Mouse (Mus musculus): ENCODE results near the gene Psip1. TPM values are rescaled to one million over a fixed set of nuclear protein-coding genes. Genes with fewer than 3 reads are reported as not detected.

The Psip1 gene
- total and polyA plus RNA-seq, 3 experiments: 8.2 to 18.1 (median 17.1) TPM

DNA sequence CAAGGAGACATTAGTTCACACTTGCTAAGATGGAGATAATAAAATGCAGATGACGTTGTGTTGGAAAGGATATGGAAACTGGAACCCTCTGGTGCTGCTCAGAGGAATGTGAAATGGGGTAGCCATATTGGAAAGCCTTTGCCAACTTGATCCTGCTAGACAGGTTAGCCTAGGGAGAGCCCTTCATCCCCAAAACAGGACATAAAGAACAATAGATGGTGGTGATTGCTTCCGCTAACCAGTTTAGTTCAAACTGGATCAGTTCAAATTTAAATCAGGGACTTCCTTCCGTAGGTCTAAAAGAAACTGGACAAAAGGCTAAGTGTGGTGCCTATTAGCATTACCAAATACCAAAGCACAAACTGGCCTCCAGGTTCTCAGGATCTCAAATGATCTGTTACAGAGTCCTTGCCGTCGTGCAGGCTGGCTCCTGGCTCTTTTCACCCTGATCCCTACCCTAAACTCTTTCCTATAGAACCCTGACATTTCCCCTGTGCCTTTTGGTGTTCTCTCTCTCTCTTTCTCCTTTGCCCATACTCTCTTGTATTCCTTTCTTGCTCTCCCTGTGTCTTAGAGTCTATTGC lies 71.9 kb downstream of the Psip1 start:
- 77% methylated on average over 5 of the region's 5 CpGs for WGBS
- H3K4me3 ChIP-seq: no peak overlapping the region
- peaks cover 3% of the 10 kb centered on the region; the same call in 1 of the 2 replicates for H3K4me1 ChIP-seq (ENCODE audit: control insufficient read depth, insufficient read depth, low read length)
- intact Hi-C loops (cut with DNase I): no loop called here
- no peaks in the 10 kb centered on the region for H3K27me3 ChIP-seq (ENCODE audit: control insufficient read depth, insufficient read depth, low read length)
- no peak for DNase-seq
- no peak overlapping the region; the same call in 1 of the 2 replicates for H3K27ac ChIP-seq
- H3K36me3 ChIP-seq (ENCODE audit: control insufficient read depth, insufficient read depth, low read length): peaks cover 9% of the 10 kb centered on the region
- no peak overlapping the region for H3K9ac ChIP-seq (ENCODE audit: low read depth, low read length)
- no peak for TF ChIP-seq CTCF (IDR thresholded peaks at IDR 0.05)
- no peak for TF ChIP-seq POLR2A (IDR thresholded peaks at IDR 0.05; ENCODE audit: insufficient read depth, low read depth, low read length)
- TF ChIP-seq EP300 (IDR thresholded peaks at IDR 0.05; ENCODE audit: insufficient read depth, low read depth, low read length): no peak
- peaks cover 2% of the 10 kb centered on the region; the same call in 1 of the 2 replicates for H3K79me2 ChIP-seq (replicated peaks; ENCODE audit: control insufficient read depth, insufficient read depth, low read length)

DNA sequence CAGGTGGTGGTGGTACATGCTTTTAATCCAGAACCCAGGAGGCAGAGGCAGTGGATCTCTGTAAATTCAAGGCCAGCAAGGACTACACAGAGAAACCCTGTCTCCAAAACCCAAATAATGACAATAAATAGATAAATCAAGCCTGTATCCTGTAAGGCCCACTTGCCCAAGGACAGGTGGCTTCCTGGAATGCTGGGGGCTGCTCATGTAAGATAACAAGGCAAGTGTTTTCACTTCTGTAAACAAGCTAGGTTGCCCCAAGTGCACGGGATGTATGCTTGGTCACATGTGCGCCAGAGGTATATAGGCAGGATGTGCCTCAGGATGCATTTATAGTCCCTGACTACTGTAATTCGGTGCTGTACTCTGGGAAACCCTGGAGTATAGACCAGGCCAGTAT lies 74.2 kb downstream of the Psip1 start:
- no peak overlapping the region for H3K4me3 ChIP-seq
- H3K27ac ChIP-seq: no peak overlapping the region
- WGBS: 61% methylated on average over 3 of the region's 3 CpGs
- no peaks in the 10 kb centered on the region for H3K79me2 ChIP-seq (replicated peaks; ENCODE audit: control insufficient read depth, insufficient read depth, low read length)
- intact Hi-C loops (cut with DNase I): no loop called here
- no peak for DNase-seq
- H3K9ac ChIP-seq (ENCODE audit: low read depth, low read length): no peak overlapping the region
- H3K27me3 ChIP-seq (ENCODE audit: control insufficient read depth, insufficient read depth, low read length): no peaks in the 10 kb centered on the region
- peaks cover 2% of the 10 kb centered on the region; the same call in 1 of the 2 replicates for H3K36me3 ChIP-seq (ENCODE audit: control insufficient read depth, insufficient read depth, low read length)
- no peak for TF ChIP-seq POLR2A (IDR thresholded peaks at IDR 0.05; ENCODE audit: insufficient read depth, low read depth, low read length)
- no peak for TF ChIP-seq EP300 (IDR thresholded peaks at IDR 0.05; ENCODE audit: insufficient read depth, low read depth, low read length)
- no peak for TF ChIP-seq CTCF (IDR thresholded peaks at IDR 0.05)
- no peaks in the 10 kb centered on the region for H3K4me1 ChIP-seq (ENCODE audit: control insufficient read depth, insufficient read depth, low read length)

DNA sequence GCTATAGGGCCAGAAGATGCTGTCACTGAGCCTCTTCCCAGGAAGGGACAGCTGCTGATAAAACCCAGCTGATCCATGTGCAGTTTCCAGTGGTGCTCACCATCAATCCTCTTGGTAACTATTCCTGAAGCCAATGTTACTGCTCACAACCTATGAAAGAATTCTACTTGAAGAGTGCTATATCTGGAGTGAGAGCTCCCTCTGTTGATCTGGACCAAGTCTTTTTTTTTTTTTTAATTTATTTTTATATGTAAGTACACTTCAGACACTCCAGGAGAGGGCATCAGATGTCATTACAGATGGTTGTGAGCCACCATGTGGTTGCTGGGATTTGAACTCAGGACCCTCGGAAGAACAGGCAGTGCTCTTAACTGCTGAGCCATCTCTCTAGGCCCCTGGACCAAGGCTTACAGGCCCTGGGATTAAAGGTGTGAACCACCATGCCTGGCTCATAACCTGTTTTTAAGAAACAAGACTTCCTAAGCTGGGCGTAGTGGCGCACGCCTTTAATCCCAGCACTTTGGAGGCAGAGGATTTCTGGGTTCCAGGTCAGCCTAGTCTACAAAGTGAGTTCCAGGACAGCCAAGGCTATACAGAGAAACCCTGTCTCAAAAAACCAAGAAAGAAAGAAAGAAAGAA lies 76.3 kb downstream of the Psip1 start:
- Histone ChIP-seq H3K36me3 (ENCODE audit: control insufficient read depth, insufficient read depth, low read length) (no peaks in the 10 kb centered on the region), H3K4me3 (no peak overlapping the region), H3K79me2 (replicated peaks; ENCODE audit: control insufficient read depth, insufficient read depth, low read length) (no peaks in the 10 kb centered on the region), H3K4me1 (ENCODE audit: control insufficient read depth, insufficient read depth, low read length) (no peaks in the 10 kb centered on the region), H3K27ac (no peak overlapping the region), H3K9ac (ENCODE audit: low read depth, low read length) (no peak overlapping the region), H3K27me3 (ENCODE audit: control insufficient read depth, insufficient read depth, low read length) (no peaks in the 10 kb centered on the region)
- TF ChIP-seq CTCF (IDR thresholded peaks at IDR 0.05) (peak; percentile 73), POLR2A (IDR thresholded peaks at IDR 0.05; ENCODE audit: insufficient read depth, low read depth, low read length) (no peak)
- no peak for DNase-seq
- WGBS: 96% methylated on average over 4 of the region's 4 CpGs
- intact Hi-C loops (cut with DNase I): loop anchor here (1.0 to 2.0 kb wide), 2 partner anchors 107 to 147 kb away; no protein-coding TSS in a partner anchor

DNA sequence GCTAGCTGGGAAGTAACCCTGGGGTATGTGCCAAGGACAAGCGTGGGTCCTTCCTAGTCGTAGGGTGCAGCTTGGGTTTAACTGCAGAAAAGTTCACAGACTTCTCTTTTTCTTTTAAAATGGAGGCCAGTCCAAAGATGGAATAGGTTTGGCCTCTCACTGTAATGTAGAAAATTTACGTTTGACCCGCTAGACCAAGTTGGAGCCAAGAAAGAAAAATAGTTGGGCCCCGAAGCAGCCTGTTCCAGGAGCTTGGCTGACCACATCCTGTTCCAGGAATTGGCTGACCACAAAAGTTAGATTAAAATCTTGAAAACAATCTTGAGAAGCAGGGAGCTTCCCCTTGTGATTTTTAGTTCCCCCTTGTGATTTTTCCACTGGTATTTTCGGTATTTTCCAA lies 78.6 kb downstream of the Psip1 start:
- no peak for DNase-seq
- Histone ChIP-seq H3K4me3 (no peak overlapping the region), H3K36me3 (ENCODE audit: control insufficient read depth, insufficient read depth, low read length) (no peaks in the 10 kb centered on the region), H3K4me1 (ENCODE audit: control insufficient read depth, insufficient read depth, low read length) (no peaks in the 10 kb centered on the region), H3K27ac (no peak overlapping the region), H3K27me3 (ENCODE audit: control insufficient read depth, insufficient read depth, low read length) (no peaks in the 10 kb centered on the region), H3K79me2 (replicated peaks; ENCODE audit: control insufficient read depth, insufficient read depth, low read length) (no peaks in the 10 kb centered on the region), H3K9ac (ENCODE audit: low read depth, low read length) (no peak overlapping the region)
- 83% methylated on average over 6 of the region's 6 CpGs for WGBS
- TF ChIP-seq EP300 (IDR thresholded peaks at IDR 0.05; ENCODE audit: insufficient read depth, low read depth, low read length): no peak
- TF ChIP-seq CTCF (IDR thresholded peaks at IDR 0.05): no peak
- no peak for TF ChIP-seq POLR2A (IDR thresholded peaks at IDR 0.05; ENCODE audit: insufficient read depth, low read depth, low read length)
- intact Hi-C loops (cut with DNase I): no loop called here

Other genes with a start within 250 kb of the Psip1 start
- gene Ttc39b, start 162.2 kb downstream of the Psip1 start, total RNA-seq (2021): 10 to 100 TPM; 16.2 to 21.9 TPM
- gene Ttc39b, start 162.2 kb downstream of the Psip1 start, polyA plus RNA-seq (2012; rRNA removed): 3.8 and 7.4 TPM in 2 replicates
- gene Snapc3, start 68.7 kb downstream of the Psip1 start, total RNA-seq (2021): 10 to 100 TPM; 15.5 to 15.7 TPM
- gene Snapc3, start 68.7 kb downstream of the Psip1 start, polyA plus RNA-seq (2012; rRNA removed): 12.0 and 18.0 TPM in 2 replicates
- gene Ccdc171, start 39.1 kb upstream of the Psip1 start, total RNA-seq (2021): 1 to 10 TPM in 1 of 2 experiments, under 1 TPM in 1; 0.94 to 1.2 TPM
- 0.45 and 0.59 TPM in 2 replicates for gene Ccdc171, start 39.1 kb upstream of the Psip1 start, polyA plus RNA-seq (2012; rRNA removed)